Mouse (Mus musculus): Measurements from ENCODE around the gene Rubcnl.

The Rubcnl gene

DNA sequence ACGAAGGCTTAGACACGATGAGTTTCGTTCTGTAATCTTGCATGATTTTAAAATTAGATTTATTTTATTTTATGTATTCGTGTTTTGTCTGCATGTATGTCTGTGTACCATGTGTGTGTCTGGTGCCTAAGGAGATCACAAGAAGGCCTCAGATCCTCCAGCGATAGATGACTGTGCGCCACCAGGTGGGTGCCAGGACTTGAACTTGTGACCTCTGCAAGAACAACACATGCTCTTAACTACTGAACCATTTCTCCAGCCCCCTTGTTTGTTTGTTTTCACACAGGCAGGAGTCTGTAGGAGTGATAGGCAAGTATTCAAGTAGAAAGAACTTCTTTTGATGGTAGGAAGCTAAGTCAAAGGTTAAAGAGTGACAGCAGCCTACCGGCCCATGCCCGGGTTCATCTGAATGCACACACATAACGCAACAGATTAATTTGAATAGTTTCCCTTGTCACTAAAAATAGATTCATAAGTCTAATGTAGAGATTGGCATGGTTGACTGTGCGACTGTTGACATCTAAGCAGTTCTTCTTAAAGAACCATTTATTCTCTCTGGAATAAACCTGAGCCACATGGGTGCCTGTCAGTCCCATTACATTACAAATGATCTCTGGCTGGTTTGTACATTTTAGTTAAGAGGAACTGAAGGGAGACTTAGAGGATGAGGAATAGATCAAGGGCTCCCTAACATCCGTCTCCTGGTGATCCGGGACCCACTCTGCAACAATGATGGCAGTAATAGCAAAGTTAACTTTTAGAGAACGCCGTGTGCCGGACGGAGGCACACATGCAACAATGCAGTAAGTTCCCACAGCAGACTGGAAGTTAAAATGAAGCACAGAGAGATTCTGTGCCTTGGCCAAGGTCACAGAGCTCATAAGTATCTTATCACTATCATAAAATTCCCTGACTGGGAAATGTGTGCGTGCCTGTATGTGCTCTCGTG lies 2.3 kb downstream of the Rubcnl start:
- no peak for DNase-seq (ENCODE audit: inconsistent ontology term)

DNA sequence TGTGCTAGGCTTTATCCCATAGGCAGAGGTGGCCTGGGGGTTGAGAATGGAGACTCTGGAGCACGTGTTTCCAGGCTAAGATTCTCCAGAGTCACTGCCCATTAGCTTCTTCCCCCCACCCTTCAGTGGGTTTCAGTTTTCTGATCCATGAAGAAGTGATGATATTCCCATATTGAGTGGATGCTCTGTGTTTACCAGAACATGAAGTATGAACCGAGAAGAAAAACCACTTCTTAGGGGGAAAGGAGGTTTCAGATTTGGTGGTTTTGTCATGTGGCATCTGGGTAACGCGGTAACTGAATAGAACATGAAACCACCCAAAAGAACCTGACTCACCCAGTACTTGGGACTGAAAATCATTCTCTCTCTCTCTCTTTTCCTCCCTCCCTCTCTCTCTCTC lies 3.0 kb downstream of the Rubcnl start:
- DNase-seq (ENCODE audit: inconsistent ontology term): no peak

DNA sequence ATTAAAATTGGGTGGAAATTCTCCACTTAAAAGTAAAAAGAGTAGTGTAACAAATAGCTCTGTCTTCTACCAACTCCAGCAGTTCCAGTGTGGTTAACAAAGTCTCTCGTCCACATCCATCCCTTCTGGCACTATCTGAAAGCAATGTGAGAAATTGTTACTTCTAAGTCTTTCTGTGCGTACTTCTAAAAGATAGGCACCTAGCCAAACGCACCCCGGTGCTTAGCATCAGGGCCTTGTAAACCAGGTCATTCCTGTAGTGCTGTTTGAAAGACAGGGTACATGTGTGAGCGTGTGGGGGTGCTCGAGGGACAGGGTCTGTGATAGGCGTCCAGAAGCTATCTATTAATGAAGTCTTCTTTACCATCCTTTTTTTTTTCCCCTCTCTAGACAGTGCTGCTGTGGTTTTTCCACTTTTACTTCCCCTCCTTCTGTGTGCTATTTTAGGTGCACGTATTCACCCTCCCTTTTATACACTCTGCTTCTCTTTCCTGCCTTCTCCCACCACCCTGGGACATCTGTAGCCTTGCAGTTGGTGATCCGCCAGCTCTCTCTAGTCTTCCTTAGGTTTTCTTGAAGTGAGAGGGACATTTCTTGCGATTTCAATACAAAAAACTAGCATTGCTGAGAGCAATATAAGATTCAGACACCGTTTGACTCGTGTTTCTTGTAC lies 4.9 kb downstream of the Rubcnl start:
- DNase-seq (ENCODE audit: inconsistent ontology term): no peak

DNA sequence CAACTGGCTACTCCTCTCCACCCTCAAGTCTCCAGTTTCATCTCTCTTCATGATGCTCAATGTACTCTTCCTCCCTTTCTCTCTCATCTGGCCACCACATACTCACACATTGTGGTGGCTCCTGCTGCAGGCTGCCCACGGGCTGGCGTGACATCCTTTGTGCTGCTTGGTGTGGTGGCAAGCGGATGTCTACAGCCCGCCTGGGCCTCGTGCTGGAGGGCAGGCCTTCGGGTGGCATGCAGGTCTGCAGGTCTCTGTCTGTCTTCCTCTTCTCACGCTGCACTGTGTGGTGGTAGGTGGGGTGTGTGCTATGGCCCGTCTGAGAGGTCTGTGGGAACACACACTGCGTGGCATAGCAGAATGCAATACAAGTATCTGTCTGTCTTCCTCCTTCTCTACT lies 6.7 kb downstream of the Rubcnl start:
- no peak for DNase-seq (ENCODE audit: inconsistent ontology term)

DNA sequence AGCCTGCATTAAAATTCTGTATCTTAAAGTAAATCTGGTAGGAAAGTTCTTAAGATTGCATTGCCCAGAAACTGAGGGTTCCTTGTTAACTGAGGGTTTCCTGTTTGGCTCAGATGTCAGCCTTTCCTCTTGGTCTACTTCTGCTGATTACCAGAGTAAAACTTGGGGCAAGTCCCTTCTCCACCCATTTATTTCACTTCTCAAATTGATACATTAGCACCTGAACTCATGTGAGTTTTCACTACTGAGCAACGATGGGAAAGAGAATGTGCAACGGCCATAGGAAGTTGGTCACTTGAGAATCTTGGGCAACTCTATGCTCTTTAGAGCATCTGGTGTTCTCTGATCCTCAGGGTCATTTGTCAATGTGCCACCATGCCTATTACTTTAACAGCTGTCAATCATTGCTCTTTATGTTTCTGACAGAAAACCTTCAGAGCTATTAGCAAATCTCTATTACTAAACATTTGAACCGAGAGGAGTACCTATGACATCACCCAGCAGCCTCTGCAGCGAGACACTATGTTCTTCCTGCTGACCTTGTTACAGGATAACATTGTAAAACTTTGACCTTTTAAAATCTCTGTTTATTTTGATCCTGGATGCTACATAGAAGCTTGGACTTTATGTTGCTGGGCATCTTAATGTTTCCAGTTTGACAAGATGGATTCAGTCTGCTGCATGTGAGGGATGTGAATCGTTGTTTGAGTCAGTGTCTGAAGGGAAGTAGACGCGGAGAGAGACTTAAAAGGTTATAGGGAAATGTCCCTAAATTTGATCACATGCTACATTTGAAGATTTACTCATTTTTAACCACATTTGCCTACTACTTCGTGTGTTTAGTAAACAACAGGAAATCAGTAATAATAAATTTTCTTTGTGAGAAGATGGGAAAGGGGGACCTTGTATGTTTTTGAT lies 9.2 kb downstream of the Rubcnl start:
- DNase-seq (ENCODE audit: inconsistent ontology term): no peak

DNA sequence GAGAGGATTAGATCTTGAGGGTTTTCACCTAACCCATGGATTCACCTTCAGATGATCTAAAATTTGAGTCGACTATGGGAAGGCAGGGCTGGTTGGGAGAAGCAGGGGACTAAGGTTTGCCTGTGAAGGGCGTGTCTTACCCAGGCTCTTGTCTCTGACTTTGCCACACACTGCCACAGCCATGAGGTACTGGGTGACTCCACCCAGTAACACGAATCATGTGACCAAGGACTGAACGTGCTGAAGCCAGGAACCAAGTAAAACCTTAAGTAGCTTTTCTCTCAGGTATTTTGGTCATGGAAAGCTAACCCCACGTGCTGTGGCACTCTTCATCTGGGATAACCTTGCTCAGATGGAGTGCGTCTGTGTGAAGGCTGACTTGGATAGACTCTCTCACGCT lies 14.9 kb downstream of the Rubcnl start:
- no peak for DNase-seq (ENCODE audit: inconsistent ontology term)

DNA sequence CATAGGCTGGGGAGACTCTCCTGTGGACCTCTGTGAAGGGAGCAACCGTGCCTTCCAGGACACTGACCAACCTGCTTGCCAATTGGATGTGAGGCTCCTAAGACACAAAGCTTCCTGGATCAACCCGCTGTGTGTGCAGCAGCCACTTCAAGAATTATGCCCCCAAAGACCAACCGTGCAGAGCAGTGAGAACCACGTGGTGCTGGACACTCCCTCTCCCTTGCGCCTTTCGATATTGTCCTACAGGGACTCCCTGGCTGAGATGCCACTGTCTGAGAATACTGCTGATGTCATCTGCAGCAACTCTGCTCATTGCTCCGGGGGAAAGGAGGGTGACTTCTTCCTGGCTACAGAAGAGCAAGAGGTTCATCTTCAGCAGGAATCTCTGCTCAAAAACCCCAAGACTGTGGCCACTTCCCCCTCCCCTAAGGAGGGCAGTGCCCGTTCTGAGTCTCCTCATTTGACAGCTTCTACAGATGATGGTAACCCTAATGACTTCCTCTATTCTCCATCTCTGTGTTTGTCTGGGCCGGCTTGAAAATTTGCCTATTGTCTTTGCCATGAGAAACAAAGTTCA lies 16.3 kb downstream of the Rubcnl start:
- DNase-seq (ENCODE audit: inconsistent ontology term): no peak

DNA sequence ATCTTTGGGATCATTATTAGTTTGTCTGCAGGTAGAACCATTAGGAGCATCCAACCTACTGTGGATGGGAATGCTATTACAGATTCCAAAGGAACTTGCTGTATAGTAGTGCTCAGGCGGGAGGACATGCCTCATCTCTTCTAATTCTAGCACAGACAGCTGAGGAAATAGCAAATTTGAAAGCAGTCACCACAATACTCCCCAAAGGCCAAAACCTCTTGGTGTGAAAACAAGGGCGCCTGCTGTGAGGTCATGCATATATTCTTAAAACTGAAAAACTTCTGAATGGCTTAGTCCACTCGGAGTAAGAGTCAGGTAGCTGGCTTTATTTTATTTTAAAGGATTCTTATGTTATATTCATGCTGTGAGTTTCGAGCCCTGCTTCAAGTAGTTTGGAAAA lies 16.9 kb downstream of the Rubcnl start:
- DNase-seq (ENCODE audit: inconsistent ontology term): no peak

DNA sequence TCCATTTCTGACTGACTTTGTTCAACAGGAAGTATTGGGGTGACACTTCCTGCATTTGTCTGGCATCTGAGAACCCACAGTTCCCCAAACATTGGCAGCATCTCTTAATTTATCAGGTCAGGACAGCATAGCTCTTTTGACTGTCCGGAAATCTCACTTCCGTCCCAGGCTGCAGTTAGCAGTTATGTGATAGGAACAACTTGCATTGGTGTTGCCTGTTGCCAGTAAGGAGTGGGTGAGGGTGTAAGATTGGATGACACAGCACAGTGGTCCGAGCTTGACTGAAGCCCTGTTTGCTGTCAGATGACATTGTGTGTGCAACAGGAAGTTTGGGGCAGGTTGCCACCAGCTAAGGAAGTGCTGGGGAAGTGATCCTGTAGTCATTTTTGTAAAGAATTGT lies 18.4 kb downstream of the Rubcnl start:
- no peak for DNase-seq (ENCODE audit: inconsistent ontology term)

DNA sequence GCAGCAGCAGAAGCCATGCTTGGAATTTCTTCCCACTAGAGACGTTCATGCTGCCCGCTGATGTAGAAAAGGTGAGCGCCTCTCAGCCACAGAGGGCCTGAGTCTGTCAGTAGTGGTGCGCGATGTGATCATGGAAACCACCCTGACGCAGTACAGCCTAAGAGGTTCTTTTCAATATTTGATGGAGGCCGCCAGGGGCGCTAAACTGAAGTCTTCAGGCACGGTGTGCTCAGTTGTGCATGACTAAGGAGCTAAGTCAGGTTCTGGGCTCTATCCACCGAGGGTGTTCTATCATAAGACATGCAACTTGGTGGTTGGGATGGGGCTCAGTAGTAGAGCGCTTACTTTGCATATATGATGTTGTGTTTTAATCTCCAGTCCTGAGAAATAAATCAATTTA lies 19.6 kb downstream of the Rubcnl start:
- DNase-seq (ENCODE audit: inconsistent ontology term): no peak

DNA sequence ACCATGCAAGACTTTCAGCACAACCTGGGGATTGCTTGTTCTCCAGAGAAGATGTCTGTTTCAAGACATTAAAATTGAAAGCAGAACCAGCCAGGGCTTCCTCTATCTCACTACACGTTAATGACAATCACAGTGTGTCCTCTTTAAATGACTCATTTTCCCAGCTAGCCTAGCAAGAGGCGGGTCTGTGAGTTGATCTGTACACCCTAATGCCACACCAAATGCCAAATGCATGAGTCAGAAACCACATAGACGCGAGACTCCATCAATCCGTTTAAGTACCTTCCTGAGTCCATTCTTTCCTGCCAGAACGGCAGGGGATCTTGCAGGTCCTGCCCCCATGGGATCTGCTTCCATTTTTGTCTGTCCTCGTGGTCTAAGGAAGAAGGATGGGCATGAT lies 29.4 kb downstream of the Rubcnl start:
- peak; percentile 53 for DNase-seq (ENCODE audit: inconsistent ontology term)

DNA sequence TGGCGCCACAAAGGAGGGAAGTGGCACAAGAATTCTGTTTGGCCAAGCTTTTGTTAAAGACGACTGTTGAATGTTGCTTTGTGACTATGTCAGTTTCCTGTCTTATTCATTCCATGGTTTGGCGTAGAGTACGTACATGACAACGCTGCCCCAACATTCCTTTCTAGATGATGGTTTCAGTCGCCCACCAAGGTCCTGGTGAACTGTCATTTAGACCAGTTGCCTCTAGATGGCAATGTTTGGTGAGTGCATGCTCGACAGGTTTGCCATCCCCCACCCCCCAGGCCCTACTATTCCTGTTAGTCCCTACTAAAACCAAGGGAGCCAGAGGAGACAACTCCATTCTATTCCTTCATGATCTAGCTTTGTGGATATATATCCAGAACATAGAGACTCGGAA lies 36.6 kb downstream of the Rubcnl start:
- DNase-seq (ENCODE audit: inconsistent ontology term): no peak

DNA sequence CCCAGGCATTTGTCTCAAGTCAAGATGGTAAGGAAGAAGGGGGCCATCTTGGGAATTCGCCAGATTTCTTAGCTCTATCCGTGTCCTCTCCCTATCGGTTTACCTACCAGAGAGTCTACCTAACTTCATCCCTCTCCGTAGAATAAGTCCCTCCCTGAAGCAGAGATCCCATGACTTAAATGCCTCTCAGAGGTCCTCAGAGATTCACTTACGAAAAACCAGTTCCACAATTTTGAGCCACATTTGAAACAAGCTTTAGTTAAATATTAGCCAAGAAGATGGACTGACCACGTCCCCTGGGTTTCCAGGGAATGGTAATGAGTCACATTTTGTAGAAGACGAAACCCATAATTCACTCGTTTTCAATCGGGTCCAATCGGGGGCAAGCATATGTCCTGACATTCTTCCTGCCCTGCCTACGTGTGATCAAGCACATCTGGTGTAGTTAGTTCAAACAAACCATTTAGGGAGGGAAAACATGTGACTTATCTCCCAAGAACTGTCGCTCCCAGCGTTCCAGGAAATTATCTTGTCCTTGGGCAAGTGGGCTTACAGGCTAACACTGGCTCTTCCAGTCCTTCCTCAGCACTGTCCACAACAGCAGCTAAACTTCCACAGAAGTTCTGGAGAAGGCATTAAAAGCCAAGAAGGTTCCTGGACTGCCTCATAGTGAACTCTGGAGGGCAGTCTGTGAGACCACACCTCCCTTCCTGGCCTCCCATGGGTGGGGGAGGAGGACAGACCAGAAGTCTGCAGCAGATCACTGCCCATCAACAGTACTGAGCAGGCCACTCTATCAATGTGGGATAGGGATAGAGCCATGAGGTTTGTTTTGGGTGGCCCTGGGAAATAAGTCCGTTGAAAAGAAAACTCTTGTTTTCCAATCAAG lies 38.9 kb downstream of the Rubcnl start:
- DNase-seq (ENCODE audit: inconsistent ontology term): no peak

DNA sequence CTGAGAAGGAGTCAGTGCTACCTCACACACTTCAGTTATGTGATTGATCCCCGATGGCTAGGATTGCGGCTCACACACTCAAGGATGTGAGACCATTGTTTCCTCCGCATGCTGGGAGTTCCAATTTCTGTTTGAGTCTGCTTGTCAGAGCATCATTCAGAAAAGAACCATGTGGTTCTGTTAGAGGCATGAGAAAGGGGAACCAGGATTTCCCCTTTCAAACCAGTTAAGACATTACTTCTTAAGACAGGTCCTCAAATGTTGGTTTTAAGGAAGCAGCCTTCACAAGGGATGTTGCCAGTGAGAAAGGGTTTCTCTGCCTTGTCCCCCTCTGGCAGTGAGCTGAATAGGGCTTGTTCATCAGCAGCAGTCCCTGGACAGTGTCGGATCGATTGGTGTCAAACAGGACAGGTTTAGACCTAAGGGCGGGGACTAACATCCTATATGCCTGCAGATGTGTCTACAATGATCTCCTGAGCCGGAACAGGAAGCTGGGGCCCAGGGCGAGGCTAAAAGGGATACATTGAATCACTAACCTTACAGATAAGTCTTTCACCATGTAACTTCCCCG lies 41.1 kb downstream of the Rubcnl start:
- DNase-seq (ENCODE audit: inconsistent ontology term): no peak

DNA sequence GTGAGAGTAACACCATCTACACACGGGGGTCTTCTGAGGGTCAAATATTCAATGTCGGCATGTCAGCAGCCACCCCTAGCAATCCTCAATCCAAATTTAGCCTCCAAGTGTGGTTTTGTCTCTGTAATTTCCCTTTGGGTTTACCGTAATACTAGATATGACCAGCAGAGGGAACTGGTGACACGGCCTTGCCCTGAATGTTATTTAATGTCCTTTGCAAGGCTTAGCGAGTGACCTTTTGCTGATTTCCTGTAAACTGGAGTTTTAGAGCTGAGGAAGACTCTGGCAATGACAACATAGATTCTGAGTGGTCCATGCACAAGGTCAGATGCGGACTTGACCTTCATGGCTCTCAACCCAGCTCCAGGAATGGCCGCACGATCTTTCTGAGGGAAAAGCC lies 44.7 kb downstream of the Rubcnl start:
- peak; percentile 11 for DNase-seq (ENCODE audit: inconsistent ontology term)

DNA sequence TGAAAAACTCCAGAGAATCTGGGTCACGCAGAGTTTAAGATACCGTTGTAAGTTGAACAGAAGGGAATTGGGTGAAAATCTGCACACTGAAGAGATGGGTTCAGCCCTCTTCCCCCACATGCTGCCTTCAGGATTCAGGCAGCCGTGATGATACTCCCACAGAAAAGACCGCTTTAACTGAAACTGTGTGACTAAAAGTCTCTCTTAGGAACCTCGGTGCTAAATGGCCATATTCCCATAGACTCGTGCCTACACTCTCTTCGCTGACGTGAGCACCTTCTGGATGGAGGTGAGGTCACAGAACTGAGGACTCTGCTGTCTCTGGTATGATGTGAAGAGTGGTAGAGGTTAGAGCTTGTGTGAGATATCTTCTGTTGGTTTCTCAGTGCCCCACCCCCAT lies 48.1 kb downstream of the Rubcnl start:
- DNase-seq (ENCODE audit: inconsistent ontology term): no peak

DNA sequence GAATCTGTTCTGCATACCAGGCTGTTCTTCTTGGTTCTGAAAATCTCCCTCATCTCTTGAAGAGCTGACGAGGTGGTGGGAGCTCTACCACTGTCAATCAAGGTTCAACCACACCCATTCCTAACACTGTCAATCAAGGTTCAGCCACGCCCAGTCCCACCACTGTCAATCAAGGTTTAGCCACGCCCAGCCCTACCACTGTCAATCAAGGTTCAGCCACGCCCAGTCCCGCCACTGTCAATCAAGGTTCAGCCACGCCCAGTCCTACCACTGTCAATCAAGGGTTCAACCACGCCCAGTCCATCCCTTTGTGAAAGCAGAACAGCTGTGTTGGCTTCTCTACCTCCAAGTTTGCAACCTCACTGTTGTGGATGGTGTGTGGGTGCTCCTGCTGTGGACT lies 48.7 kb downstream of the Rubcnl start:
- no peak for DNase-seq (ENCODE audit: inconsistent ontology term)

DNA sequence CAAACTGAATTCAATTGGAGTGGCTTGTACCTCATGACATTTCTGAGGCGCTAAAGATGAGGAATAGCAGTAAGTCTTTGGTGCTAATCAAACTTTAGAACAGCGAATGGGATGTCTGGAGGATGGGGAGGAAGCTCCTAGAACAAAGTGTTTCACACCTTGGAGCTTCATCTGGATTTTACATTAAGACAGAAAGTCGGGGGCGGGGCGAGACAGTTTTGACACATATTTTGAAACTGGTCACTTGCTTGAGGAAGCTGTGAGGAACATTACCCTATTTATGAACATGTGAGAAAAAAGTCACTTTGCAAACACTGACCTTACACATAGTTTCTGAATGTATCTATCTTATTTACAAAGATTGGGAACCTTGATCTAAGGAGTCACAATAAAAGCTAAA lies 49.4 kb downstream of the Rubcnl start:
- DNase-seq (ENCODE audit: inconsistent ontology term): no peak

DNA sequence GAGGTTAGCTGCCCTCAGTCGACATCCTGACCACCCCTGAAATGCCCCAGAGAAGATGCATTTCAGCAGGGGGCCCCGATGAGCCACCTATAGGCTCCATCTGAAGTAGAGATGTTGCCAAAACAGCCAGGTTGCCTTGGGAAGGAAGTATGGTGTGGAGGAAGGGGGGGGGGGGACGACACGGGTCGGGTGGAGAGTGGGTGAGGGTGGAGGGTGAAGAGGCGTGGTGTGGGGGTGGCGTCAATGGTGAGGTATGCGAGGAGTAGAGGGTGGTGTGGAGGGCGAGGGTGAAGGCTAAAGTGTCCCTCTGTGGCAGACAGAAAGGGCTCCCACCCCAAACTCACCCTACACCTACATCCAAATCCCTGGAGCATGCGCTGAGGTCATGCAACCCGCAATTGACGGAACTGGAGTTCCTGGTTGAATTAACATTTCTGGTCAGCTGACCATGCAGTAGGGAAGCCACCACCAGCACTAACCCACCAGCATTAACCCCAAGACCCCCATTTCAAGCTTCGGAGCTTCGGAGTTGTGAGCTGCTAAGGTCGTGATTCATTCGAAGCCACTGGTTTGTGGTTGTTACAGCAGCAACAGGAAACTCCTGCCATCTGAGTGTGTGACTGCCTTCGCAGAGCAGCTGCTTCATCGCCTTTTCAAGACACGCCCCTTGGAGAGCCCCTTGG lies 52.7 kb downstream of the Rubcnl start:
- no peak for DNase-seq (ENCODE audit: inconsistent ontology term)

All from Muller cell, postnatal 12 days (primary cell).